Mouse (Mus musculus) testis, adult 2 months (tissue): ENCODE data around the gene Psors1c2. TPM values are rescaled to one million over a fixed set of nuclear protein-coding genes. Genes with fewer than 3 reads are reported as not detected.
A peak's percentile ranks its signal among the peaks of the same experiment; 100 is the strongest.

ENCODE experiments used
- H3K27ac ChIP-seq: fragments of 200-500 bp; 2 replicates; pipeline ENCODE4 v1.5.1; 2012; ENCODE audit warnings: low read depth, low read length; ENCODE audit not compliant: control insufficient read depth, insufficient read depth
- H3K27me3 ChIP-seq: fragments of 200-500 bp; 2 replicates; pipeline ENCODE4 v1.6.1; 2012; ENCODE audit warnings: mild to moderate bottlenecking, low read length, moderate library complexity; ENCODE audit not compliant: control insufficient read depth, insufficient read depth
- H3K36me3 ChIP-seq: fragments of 200-500 bp; 2 replicates; pipeline ENCODE4 v1.6.1; 2012; ENCODE audit warnings: mild to moderate bottlenecking, low read length; ENCODE audit not compliant: control insufficient read depth, insufficient read depth
- H3K4me1 ChIP-seq: fragments of 200-500 bp; 2 replicates; pipeline ENCODE4 v1.6.1; 2012; ENCODE audit warnings: low read length; ENCODE audit not compliant: control insufficient read depth, insufficient read depth
- H3K4me3 ChIP-seq: fragments of 200-500 bp; 2 replicates; pipeline ENCODE4 v1.5.1; 2012; ENCODE audit warnings: low read depth, mild to moderate bottlenecking, low read length, moderate library complexity, mixed read lengths; ENCODE audit not compliant: control insufficient read depth
- CTCF ChIP-seq: fragments of 200-500 bp; IDR thresholded peaks from 2 replicates; pipeline ENCODE4 v1.5.1; 2012; ENCODE audit warnings: low read depth, mild to moderate bottlenecking, inconsistent platforms, low read length, moderate library complexity; ENCODE audit not compliant: control insufficient read depth, insufficient read depth, insufficient replicate concordance
- POLR2A ChIP-seq: fragments of 200-500 bp; IDR thresholded peaks from 2 replicates; pipeline ENCODE4 v1.6.1; 2012; ENCODE audit warnings: low read depth, mild to moderate bottlenecking, inconsistent platforms, low read length, moderate library complexity; ENCODE audit not compliant: control insufficient read depth
- polyA plus RNA-seq: library from polyadenylated mRNA; depleted of rRNA; stranded (reverse); fragments of >200 nt; gene quantifications from 2 replicates; pipeline ENCODE4 v1.2.3, GENCODE M21; 2012; rRNA removed

Gene Psors1c2
- polyA plus RNA-seq, 1 experiment = 2.5 TPM

DNA sequence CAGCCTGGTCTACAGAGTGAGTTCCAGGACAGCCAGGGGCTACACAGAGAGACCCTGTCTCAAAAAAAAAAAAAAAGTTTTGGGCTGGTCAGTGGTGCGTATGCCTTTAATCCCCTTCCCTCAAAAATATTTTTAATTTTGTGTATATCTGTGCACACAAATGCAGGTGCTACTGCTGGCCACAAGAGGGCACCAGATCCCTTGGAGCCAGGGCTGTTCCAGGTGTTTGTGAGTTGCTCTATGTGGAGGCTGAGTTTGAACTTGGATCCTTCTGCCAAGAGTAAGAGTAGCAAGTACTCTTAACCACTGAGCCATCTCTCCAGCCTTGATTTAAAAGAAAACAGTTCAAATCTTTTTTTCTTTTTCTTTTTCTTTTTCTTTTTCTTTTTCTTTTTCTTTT, 49.9 kb downstream of the Psors1c2 start:
- no peak overlapping the region for H3K27ac ChIP-seq
- no peak for TF ChIP-seq POLR2A
- TF ChIP-seq CTCF = peak; percentile 80; the same call in 1 of the 2 replicates
- H3K4me1 ChIP-seq = no peaks in the 10 kb centered on the region; the same call in 1 of the 2 replicates
- H3K36me3 ChIP-seq = no peaks in the 10 kb centered on the region
- H3K4me3 ChIP-seq = no peak overlapping the region
- H3K27me3 ChIP-seq = no peaks in the 10 kb centered on the region

Other genes with a start within 250 kb of the Psors1c2 start
- not detected in 2 replicates for gene H2-Q1, start 212.8 kb upstream of the Psors1c2 start, polyA plus RNA-seq
- 0.53 and 0.90 TPM in 2 replicates for gene H2-Q2, start 191.0 kb upstream of the Psors1c2 start, polyA plus RNA-seq
- gene H2-Q4, start 153.6 kb upstream of the Psors1c2 start, polyA plus RNA-seq = 3.2 and 4.2 TPM in 2 replicates
- gene H2-Q6, start 108.4 kb upstream of the Psors1c2 start, polyA plus RNA-seq = 1.6 and 1.8 TPM in 2 replicates
- gene H2-Q7, start 94.0 kb upstream of the Psors1c2 start, polyA plus RNA-seq = 4.9 and 5.2 TPM in 2 replicates
- 0.19 and 0.33 TPM in 2 replicates for gene H2-Q10, start 63.1 kb upstream of the Psors1c2 start, polyA plus RNA-seq
- 9.6 and 11.1 TPM in 2 replicates for gene Pou5f1, start 27.2 kb upstream of the Psors1c2 start, polyA plus RNA-seq
- gene Tcf19, start 16.4 kb upstream of the Psors1c2 start, polyA plus RNA-seq = 2.5 and 2.6 TPM in 2 replicates
- gene Cchcr1, start 16.1 kb upstream of the Psors1c2 start, polyA plus RNA-seq = 294 and 295 TPM in 2 replicates
- 8.7 and 9.5 TPM in 2 replicates for gene Cdsn, start 18.9 kb downstream of the Psors1c2 start, polyA plus RNA-seq
- gene 2300002M23Rik, start 34.2 kb downstream of the Psors1c2 start, polyA plus RNA-seq = 1.8 TPM in 1 of 2 replicates, not detected in the other
- gene Sfta2, start 68.3 kb downstream of the Psors1c2 start, polyA plus RNA-seq = not detected in 2 replicates
- 0.36 TPM in 1 of 2 replicates, not detected in the other for gene Gm9573, start 93.4 kb downstream of the Psors1c2 start, polyA plus RNA-seq
- gene Mucl3, start 110.5 kb downstream of the Psors1c2 start, polyA plus RNA-seq = 0.10 and 0.11 TPM in 2 replicates
- gene Vars2, start 134.4 kb downstream of the Psors1c2 start, polyA plus RNA-seq = 9.5 and 9.8 TPM in 2 replicates
- 29.4 and 33.7 TPM in 2 replicates for gene Gtf2h4, start 140.5 kb downstream of the Psors1c2 start, polyA plus RNA-seq
- 11.9 and 12.6 TPM in 2 replicates for gene Ddr1, start 171.4 kb downstream of the Psors1c2 start, polyA plus RNA-seq